Mouse (Mus musculus) cerebellum, postnatal 25 days (tissue): ENCODE measurements around the gene Psors1c2.

Source experiments
- DNase-seq, 2 experiments: peaks; one replicate each; pipeline ENCODE4 v3.0.0; 2021; ENCODE audit warnings: mixed read lengths in 2 of 2

Psors1c2 gene

GRCm38 (mm10) chr17:35558216-35558615 lies 25.2 kb downstream of the Psors1c2 start:
- DNase-seq = no peak

- DNase-seq = no peak
These were observed 34.1 kb downstream of the Psors1c2 start, which contains the start of gene 2300002M23Rik for GRCm38 (mm10) chr17:35567150-35567549. Gene 2300002M23Rik (plus strand): TSS chr17:35567450.

GRCm38 (mm10) chr17:35567767-35568166 lies 34.8 kb downstream of the Psors1c2 start:
- DNase-seq = no peak

DNA sequence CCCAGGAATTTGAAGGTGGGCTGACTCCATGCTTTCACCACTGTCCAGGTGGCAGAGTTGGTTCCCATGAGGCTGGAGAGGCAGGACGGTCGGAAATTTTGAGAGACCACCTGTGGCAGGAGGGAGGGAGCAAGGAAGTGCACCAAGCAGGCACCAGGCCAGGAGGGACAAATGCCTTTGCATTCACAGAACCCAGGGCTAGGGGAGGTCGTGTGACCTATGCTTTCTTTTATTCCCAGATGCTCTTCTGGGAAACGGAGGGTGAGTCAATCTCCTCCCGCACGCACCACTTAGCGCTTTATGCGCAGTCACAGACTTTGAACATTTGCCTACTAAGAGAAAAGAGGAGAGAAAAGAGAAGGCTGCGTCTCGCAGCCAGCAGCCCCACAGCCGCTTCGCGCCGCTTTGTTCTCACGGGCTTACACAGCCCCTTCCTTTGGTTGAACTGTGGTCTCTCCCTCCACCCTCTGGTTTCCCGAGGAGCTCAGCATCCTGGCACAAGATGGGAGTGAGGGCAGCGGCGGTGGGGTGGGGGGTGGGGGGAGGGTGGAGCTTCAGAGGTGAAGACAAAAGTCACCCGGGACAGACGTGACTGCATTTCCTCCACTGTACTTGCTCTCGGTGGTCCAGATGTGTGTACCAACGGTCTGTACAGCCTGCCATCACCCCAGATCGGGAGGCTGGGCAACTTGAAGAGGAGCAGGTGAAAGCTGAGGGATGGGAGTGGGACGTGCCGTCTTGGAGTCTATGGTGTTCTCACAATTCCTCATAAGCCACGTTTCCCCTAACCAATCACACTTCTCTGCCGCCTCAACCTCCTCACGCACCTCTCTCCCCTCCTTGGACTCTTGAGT lies 36.3 kb downstream of the Psors1c2 start:
- DNase-seq = no peak

DNA sequence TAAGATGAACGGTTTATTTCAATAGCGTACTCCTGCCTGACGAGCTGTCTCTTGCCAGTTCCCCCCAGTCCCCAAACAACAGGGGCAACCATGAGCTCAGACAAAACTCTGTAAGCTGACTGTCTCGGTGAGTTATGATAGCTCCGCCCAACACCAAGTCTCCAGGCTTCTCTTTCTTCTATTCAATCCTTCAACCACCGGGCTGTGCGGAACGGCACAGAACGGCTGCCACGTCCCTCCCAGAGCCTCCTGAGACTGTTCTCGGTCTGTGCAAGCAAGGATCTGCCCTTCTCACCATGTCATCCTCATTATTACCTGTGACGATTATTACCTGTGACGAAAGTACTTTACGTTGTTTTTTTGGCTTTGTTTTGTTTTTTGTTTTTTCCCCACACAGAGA lies 37.8 kb downstream of the Psors1c2 start:
- no peak for DNase-seq

GRCm38 (mm10) chr17:35571477-35571876 lies 38.5 kb downstream of the Psors1c2 start:
- DNase-seq = no peak

DNA sequence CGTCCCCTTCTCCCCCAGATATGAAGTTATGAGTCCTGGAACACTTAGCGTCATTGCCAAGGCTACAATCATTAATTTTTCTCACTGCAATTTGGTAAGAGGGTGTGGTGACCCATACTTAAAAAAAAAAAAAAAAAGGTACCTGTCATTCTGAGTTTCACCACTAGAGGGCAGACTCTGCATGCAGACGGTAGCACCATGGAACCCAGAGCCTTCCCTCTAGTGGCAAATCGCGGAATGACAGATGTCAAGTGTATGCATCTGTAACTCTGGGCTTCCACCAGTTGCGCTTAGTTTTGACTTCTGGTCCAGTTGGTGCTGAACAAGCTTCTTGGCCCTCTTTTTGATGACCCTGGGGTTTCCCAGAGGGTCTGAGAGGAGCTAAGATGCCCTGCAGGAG lies 45.2 kb downstream of the Psors1c2 start:
- peak; percentile 72 to 87 for DNase-seq

GRCm38 (mm10) chr17:35582900-35583299 lies 49.9 kb downstream of the Psors1c2 start:
- DNase-seq = no peak
